Mouse (Mus musculus): Measurements from ENCODE around the gene Hmgb1. TPM values are rescaled to one million over a fixed set of nuclear protein-coding genes. Genes with fewer than 3 reads are reported as not detected.

Hmgb1 gene
- total RNA-seq, 4 experiments from 2014 or later: 90.7 to 109 (median 107) TPM

- DNase-seq (ENCODE audit: low spot score in 2 of 2): no peak
Observed at GRCm38 (mm10) chr5:149107566-149107965, 76.7 kb downstream of the Hmgb1 start.

GRCm38 (mm10) chr5:149104096-149104725 is 80.1 kb downstream of the Hmgb1 start:
- DNase-seq (ENCODE audit: low spot score in 2 of 2): no peak

GRCm38 (mm10) chr5:149101869-149102268 is 82.4 kb downstream of the Hmgb1 start:
- DNase-seq (ENCODE audit: low spot score in 2 of 2): no peak

- no peak for DNase-seq (ENCODE audit: low spot score in 2 of 2)
Observed at GRCm38 (mm10) chr5:149100091-149100490, 84.2 kb downstream of the Hmgb1 start.

GRCm38 (mm10) chr5:149099009-149099408 is 85.3 kb downstream of the Hmgb1 start:
- DNase-seq (ENCODE audit: low spot score in 2 of 2): no peak

- no peak for DNase-seq (ENCODE audit: low spot score in 2 of 2)
Observed at GRCm38 (mm10) chr5:149097841-149098240, 86.4 kb downstream of the Hmgb1 start.

- no peak for DNase-seq (ENCODE audit: low spot score in 2 of 2)
Observed at GRCm38 (mm10) chr5:149096284-149096683, 88.0 kb downstream of the Hmgb1 start.

GRCm38 (mm10) chr5:149092926-149093325 is 91.4 kb downstream of the Hmgb1 start:
- DNase-seq (ENCODE audit: low spot score in 2 of 2): no peak

GRCm38 (mm10) chr5:149092526-149092925 is 91.8 kb downstream of the Hmgb1 start:
- no peak for DNase-seq (ENCODE audit: low spot score in 2 of 2)

- no peak for DNase-seq (ENCODE audit: low spot score in 2 of 2)
Observed at GRCm38 (mm10) chr5:149091256-149091655, 93.0 kb downstream of the Hmgb1 start.

- no peak for DNase-seq (ENCODE audit: low spot score in 2 of 2)
Observed at GRCm38 (mm10) chr5:149089860-149090259, 94.4 kb downstream of the Hmgb1 start.

- DNase-seq (ENCODE audit: low spot score in 2 of 2): no peak
Observed at GRCm38 (mm10) chr5:149089456-149089855, 94.8 kb downstream of the Hmgb1 start.

- DNase-seq (ENCODE audit: low spot score in 2 of 2): no peak
Observed at GRCm38 (mm10) chr5:149088891-149089290, 95.4 kb downstream of the Hmgb1 start.

GRCm38 (mm10) chr5:149088149-149088548 is 96.1 kb downstream of the Hmgb1 start:
- no peak for DNase-seq (ENCODE audit: low spot score in 2 of 2)

GRCm38 (mm10) chr5:149086382-149087244 is 97.7 kb downstream of the Hmgb1 start:
- DNase-seq (ENCODE audit: low spot score in 2 of 2): no peak

GRCm38 (mm10) chr5:149080466-149080865 is 103.8 kb downstream of the Hmgb1 start:
- no peak for DNase-seq (ENCODE audit: low spot score in 2 of 2)

- no peak for DNase-seq (ENCODE audit: low spot score in 2 of 2)
Observed at GRCm38 (mm10) chr5:149079758-149080150, 104.5 kb downstream of the Hmgb1 start.

- DNase-seq (ENCODE audit: low spot score in 2 of 2): no peak
Observed at GRCm38 (mm10) chr5:149079018-149079757, 105.1 kb downstream of the Hmgb1 start.

GRCm38 (mm10) chr5:149077136-149077535 is 107.2 kb downstream of the Hmgb1 start:
- no peak for DNase-seq (ENCODE audit: low spot score in 2 of 2)

GRCm38 (mm10) chr5:149071546-149071945 is 112.7 kb downstream of the Hmgb1 start:
- no peak for DNase-seq (ENCODE audit: low spot score in 2 of 2)

- no peak for DNase-seq (ENCODE audit: low spot score in 2 of 2)
Observed at GRCm38 (mm10) chr5:149068745-149069144, 115.5 kb downstream of the Hmgb1 start.

GRCm38 (mm10) chr5:149068247-149068740 is 116.0 kb downstream of the Hmgb1 start:
- DNase-seq (ENCODE audit: low spot score in 2 of 2): no peak
